ENCODE assay signal across 9 mouse cellular contexts in genomic region chr4:129661584-129661983, GRCm38 (mm10).
"Had no signal": no experiment of that assay in that cellular context is flagged by ENCODE, and none has a peak within 500 bp of the region (broad histone marks: within the 10 kb centered on the region; RNA-seq: fewer than 3 reads in every experiment).

No protein-coding gene starts in this region.

- DNase-seq: kidney, adult 11 months; kidney, adult 8-10 months; kidney, postnatal 10 days; kidney, postnatal 36 days; liver, postnatal 0 days; lung, embryonic 14.5 days; right cerebral cortex, adult 18-20 months; right cerebral cortex, postnatal 14 days; thymus, postnatal 25 days had no signal
